Mouse (Mus musculus): Measurements from ENCODE around the gene Ints11. TPM values are rescaled to one million over a fixed set of nuclear protein-coding genes. Genes with fewer than 3 reads are reported as not detected.

Gene Ints11
- polyA plus RNA-seq, 1 experiment from 2014 or later: 83.6 TPM

DNA sequence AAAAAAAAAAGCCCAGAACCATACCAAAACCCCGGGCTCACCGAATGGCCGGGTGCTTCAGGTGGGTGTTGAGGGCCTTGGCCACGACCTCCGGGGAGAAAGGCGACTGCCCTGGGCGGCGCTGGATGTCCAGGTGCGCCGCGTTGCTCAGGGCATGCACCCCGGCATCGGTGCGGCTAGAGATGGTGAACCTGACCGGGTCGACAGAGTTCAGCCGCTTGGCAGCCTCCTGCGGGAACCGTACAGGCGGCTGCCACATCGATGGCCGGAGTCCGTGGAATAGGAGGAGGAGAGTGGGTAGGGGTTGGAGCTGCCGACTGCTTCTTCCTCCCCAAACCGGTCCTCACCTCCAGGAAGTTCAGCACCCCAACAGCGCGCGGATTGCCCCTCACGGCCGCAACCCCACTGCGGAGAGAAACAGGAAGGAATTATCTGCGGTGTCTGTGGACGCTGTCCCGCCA is 21.7 kb downstream of the Ints11 start:
- 0 out of 2 replicates have a peak, but pooled peaks have one; percentile 0 for ATAC-seq (ENCODE audit: insufficient read depth)
- WGBS: under 1% methylated on average over 34 of the region's 34 CpGs

DNA sequence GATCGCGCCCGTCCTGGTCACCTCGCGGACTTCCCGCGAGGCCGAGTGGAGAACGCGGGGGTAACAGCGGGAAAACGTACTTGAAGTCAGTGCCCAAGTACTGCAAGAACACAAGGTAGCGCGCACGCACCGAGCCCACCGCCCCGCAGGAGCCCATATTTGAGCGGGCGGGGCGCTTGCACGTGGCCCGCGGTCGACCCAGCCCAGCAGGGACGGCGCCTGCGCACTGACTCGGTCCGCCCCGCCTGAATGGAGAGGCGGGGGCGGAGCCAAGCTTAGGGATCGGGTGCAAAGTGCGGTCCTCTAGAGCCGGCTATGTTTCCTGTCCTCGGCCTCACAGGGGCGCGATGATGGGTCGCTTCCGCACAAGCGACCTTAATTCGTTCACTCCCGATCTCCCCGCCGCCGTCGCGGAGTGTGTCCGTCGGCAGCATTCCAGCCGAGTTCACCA is 22.2 kb downstream of the Ints11 start, which contains the start of the genes Pusl1 and Acap3:
Pusl1 (minus strand) TSS at position 231 of the 451 bp plus-strand sequence.
Acap3 (plus strand) TSS at position 272 of the 451 bp plus-strand sequence.
- under 1% methylated on average over 52 of the region's 52 CpGs for WGBS
- DNase-seq (peak; percentile 98), ATAC-seq (ENCODE audit: insufficient read depth) (peak; percentile 86)
- Histone ChIP-seq H3K36me3 (ENCODE audit: insufficient read depth) (peaks cover 46% of the 10 kb centered on the region), H3K9ac (peak within 1 kb of the TSS; percentile 80), H3K9me3 (ENCODE audit: low read depth, low read length) (no peaks in the 10 kb centered on the region), H3K27ac (ENCODE audit: low read depth) (peak within 1 kb of the TSS; percentile 92), H3K4me1 (ENCODE audit: insufficient read depth) (peaks cover 15% of the 10 kb centered on the region), H3K27me3 (ENCODE audit: insufficient read depth, low read length) (no peaks in the 10 kb centered on the region), H3K4me3 (ENCODE audit: low read depth, low read length) (peak within 1 kb of the TSS; percentile 87), H3K4me2 (peak within 1 kb of the TSS; percentile 97)
- TF ChIP-seq CTCF (IDR thresholded peaks at IDR 0.05; ENCODE audit: low read depth): no peak

More for the DNA sequence above, 21.7 kb downstream of the Ints11 start:
- peak overlapping the region; percentile 87 for H3K4me3 ChIP-seq (ENCODE audit: low read depth, low read length)
- H3K4me2 ChIP-seq: peak overlapping the region; percentile 97
- H3K9me3 ChIP-seq (ENCODE audit: low read depth, low read length): no peaks in the 10 kb centered on the region
- peaks cover 15% of the 10 kb centered on the region for H3K4me1 ChIP-seq (ENCODE audit: insufficient read depth)
- no peak overlapping the region for H3K27ac ChIP-seq (ENCODE audit: low read depth)
- peaks cover 46% of the 10 kb centered on the region for H3K36me3 ChIP-seq (ENCODE audit: insufficient read depth)
- peak overlapping the region; percentile 65 for H3K9ac ChIP-seq
- H3K27me3 ChIP-seq (ENCODE audit: insufficient read depth, low read length): no peaks in the 10 kb centered on the region
- no peak for TF ChIP-seq CTCF (IDR thresholded peaks at IDR 0.05; ENCODE audit: low read depth)
- DNase-seq: peak; percentile 8

DNA sequence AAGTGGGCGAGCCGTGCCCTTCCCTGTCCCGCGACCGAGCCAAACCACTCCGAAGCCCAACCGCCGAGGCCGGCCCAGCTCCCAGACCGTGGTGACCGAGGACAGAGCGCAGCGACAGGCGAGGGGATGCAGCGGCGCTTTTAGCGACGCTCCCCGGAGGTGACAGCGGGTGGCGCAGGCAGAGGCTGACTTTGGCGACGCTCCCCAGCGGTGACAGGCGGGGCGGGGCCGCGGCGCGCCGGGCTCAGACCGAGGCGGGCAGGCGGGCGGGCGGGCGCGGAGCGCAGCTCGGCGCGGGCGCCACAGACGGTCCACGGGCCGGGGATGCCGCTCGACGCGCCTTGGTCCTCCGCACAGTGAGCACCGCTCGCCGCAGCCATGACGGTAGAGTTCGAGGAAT is 22.7 kb downstream of the Ints11 start:
- peak; percentile 94 for DNase-seq
- TF ChIP-seq CTCF (IDR thresholded peaks at IDR 0.05; ENCODE audit: low read depth): peak; percentile 49
- Histone ChIP-seq H3K4me1 (ENCODE audit: insufficient read depth) (peaks cover 15% of the 10 kb centered on the region), H3K4me3 (ENCODE audit: low read depth, low read length) (peak overlapping the region; percentile 87), H3K9ac (peak overlapping the region; percentile 80), H3K36me3 (ENCODE audit: insufficient read depth) (peaks cover 46% of the 10 kb centered on the region), H3K27me3 (ENCODE audit: insufficient read depth, low read length) (no peaks in the 10 kb centered on the region), H3K4me2 (peak overlapping the region; percentile 97), H3K27ac (ENCODE audit: low read depth) (peak overlapping the region; percentile 92), H3K9me3 (ENCODE audit: low read depth, low read length) (no peaks in the 10 kb centered on the region)
- WGBS: 0% methylated on average over 52 of the region's 56 CpGs
- peak; percentile 90 for ATAC-seq (ENCODE audit: insufficient read depth)

GRCm38 (mm10) chr4:155892438-155893211 is 23.3 kb downstream of the Ints11 start:
- no peak for TF ChIP-seq CTCF (IDR thresholded peaks at IDR 0.05; ENCODE audit: low read depth)
- Histone ChIP-seq H3K4me3 (ENCODE audit: low read depth, low read length) (peak overlapping the region; percentile 87), H3K27me3 (ENCODE audit: insufficient read depth, low read length) (no peaks in the 10 kb centered on the region), H3K9ac (peak overlapping the region; percentile 80), H3K4me1 (ENCODE audit: insufficient read depth) (peaks cover 15% of the 10 kb centered on the region), H3K4me2 (peak overlapping the region; percentile 97), H3K9me3 (ENCODE audit: low read depth, low read length) (no peaks in the 10 kb centered on the region), H3K27ac (ENCODE audit: low read depth) (peak overlapping the region; percentile 92), H3K36me3 (ENCODE audit: insufficient read depth) (peaks cover 41% of the 10 kb centered on the region)
- DNase-seq (peak; percentile 48), ATAC-seq (ENCODE audit: insufficient read depth) (peak; percentile 19)
- WGBS: 5% methylated on average over 37 of the region's 37 CpGs

GRCm38 (mm10) chr4:155893212-155893690 is 23.9 kb downstream of the Ints11 start:
- H3K36me3 ChIP-seq (ENCODE audit: insufficient read depth): peaks cover 37% of the 10 kb centered on the region
- no peak for TF ChIP-seq CTCF (IDR thresholded peaks at IDR 0.05; ENCODE audit: low read depth)
- DNase-seq (no peak), ATAC-seq (ENCODE audit: insufficient read depth) (no peak)
- no peaks in the 10 kb centered on the region for H3K27me3 ChIP-seq (ENCODE audit: insufficient read depth, low read length)
- H3K27ac ChIP-seq (ENCODE audit: low read depth): no peak overlapping the region
- peak overlapping the region; percentile 87 for H3K4me3 ChIP-seq (ENCODE audit: low read depth, low read length)
- peak overlapping the region; percentile 97 for H3K4me2 ChIP-seq
- H3K9ac ChIP-seq: no peak overlapping the region; the same call in 1 of the 2 replicates
- 60% methylated on average over 8 of the region's 8 CpGs for WGBS
- no peaks in the 10 kb centered on the region for H3K9me3 ChIP-seq (ENCODE audit: low read depth, low read length)
- peaks cover 15% of the 10 kb centered on the region for H3K4me1 ChIP-seq (ENCODE audit: insufficient read depth)

GRCm38 (mm10) chr4:155894311-155894881 is 25.1 kb downstream of the Ints11 start:
- peak; percentile 9; the same call in 1 of the 2 replicates for TF ChIP-seq CTCF (IDR thresholded peaks at IDR 0.05; ENCODE audit: low read depth)
- peak overlapping the region; percentile 97 for H3K4me2 ChIP-seq
- 15% methylated on average over 8 of the region's 8 CpGs for WGBS
- ATAC-seq (ENCODE audit: insufficient read depth): no peak
- peak overlapping the region; percentile 69 for H3K27ac ChIP-seq (ENCODE audit: low read depth)
- no peaks in the 10 kb centered on the region for H3K27me3 ChIP-seq (ENCODE audit: insufficient read depth, low read length)
- peak; percentile 67 for DNase-seq
- H3K4me3 ChIP-seq (ENCODE audit: low read depth, low read length): peak overlapping the region; percentile 12; the same call in 1 of the 2 replicates
- H3K9me3 ChIP-seq (ENCODE audit: low read depth, low read length): no peaks in the 10 kb centered on the region
- peaks cover 37% of the 10 kb centered on the region for H3K36me3 ChIP-seq (ENCODE audit: insufficient read depth)
- peaks cover 15% of the 10 kb centered on the region for H3K4me1 ChIP-seq (ENCODE audit: insufficient read depth)
- H3K9ac ChIP-seq: peak overlapping the region; percentile 16; the same call in 1 of the 2 replicates
